ENCODE assay signal across 13 mouse cellular contexts in genomic region chr19:40247268-40247666, GRCm38 (mm10). TPM values are rescaled to one million over a fixed set of nuclear protein-coding genes. Genes with fewer than 3 reads are reported as not detected.
DNase-seq lines count a peak whose midpoint lies in the region; ATAC-seq and TF ChIP-seq lines count a peak whose summit lies in the region.
"Had no signal": no experiment of that assay in that cellular context is flagged by ENCODE, and none has a peak within 500 bp of the region (broad histone marks: within the 10 kb centered on the region; RNA-seq: fewer than 3 reads in every experiment).

No protein-coding gene starts in this region.

- peaks cover 13% of the 10 kb centered on the region for H3K4me1 ChIP-seq in midbrain, embryonic 10.5 days
- H3K4me1 ChIP-seq in midbrain, embryonic 14.5 days (ENCODE audit: control insufficient read depth, insufficient read depth, low read length), result no peaks in the 10 kb centered on the region
- peaks cover 14% of the 10 kb centered on the region for H3K4me1 ChIP-seq in heart, embryonic 16.5 days (ENCODE audit: control insufficient read depth, insufficient read depth, low read length)
- no peaks in the 10 kb centered on the region; the same call in 1 of the 2 replicates for H3K4me1 ChIP-seq in stomach, postnatal 0 days (replicated peaks; ENCODE audit: control insufficient read depth, insufficient read depth)
- H3K4me1 ChIP-seq in neural tube, embryonic 15.5 days, result no peaks in the 10 kb centered on the region
- H3K4me1 ChIP-seq: embryonic facial prominence, embryonic 12.5 days; kidney, embryonic 15.5 days had no signal

- H3K36me3 ChIP-seq in midbrain, embryonic 10.5 days, result peaks cover 13% of the 10 kb centered on the region; the same call in 1 of the 2 replicates
- no peaks in the 10 kb centered on the region for H3K36me3 ChIP-seq in midbrain, embryonic 14.5 days (ENCODE audit: control insufficient read depth, insufficient read depth, low read length)
- H3K36me3 ChIP-seq in heart, embryonic 16.5 days (ENCODE audit: control insufficient read depth, insufficient read depth), result peaks cover 11% of the 10 kb centered on the region
- peaks cover 2% of the 10 kb centered on the region for H3K36me3 ChIP-seq in stomach, postnatal 0 days (ENCODE audit: control insufficient read depth, insufficient read depth, low read length)
- no peaks in the 10 kb centered on the region for H3K36me3 ChIP-seq in neural tube, embryonic 15.5 days
- H3K36me3 ChIP-seq: embryonic facial prominence, embryonic 12.5 days; kidney, embryonic 15.5 days had no signal

- no peak for DNase-seq in gastrocnemius, adult 2 months
- DNase-seq in gastrocnemius, postnatal 36 days, result no peak
- no peak for DNase-seq in midbrain, embryonic 10.5 days (ENCODE audit: low spot score)
- no peak for DNase-seq in midbrain, embryonic 14.5 days
- peak; percentile 23 for DNase-seq in stomach, postnatal 0 days (ENCODE audit: low spot score)
- DNase-seq in frontal cortex, postnatal 10 days (ENCODE audit: low spot score in 2 of 2), result no peak
- DNase-seq: adrenal gland, postnatal 14 days; layer of hippocampus, postnatal 36 days; spleen, adult 18-20 months had no signal

- no peak overlapping the region for H3K9ac ChIP-seq in midbrain, embryonic 14.5 days (replicated peaks; ENCODE audit: low read length)
- H3K9ac ChIP-seq in heart, embryonic 16.5 days (ENCODE audit: low read length), result no peak overlapping the region
- no peak overlapping the region for H3K9ac ChIP-seq in stomach, postnatal 0 days (ENCODE audit: low read length)
- no peak overlapping the region for H3K9ac ChIP-seq in neural tube, embryonic 15.5 days (replicated peaks)
- H3K9ac ChIP-seq: embryonic facial prominence, embryonic 12.5 days; kidney, embryonic 15.5 days had no signal

- no peaks in the 10 kb centered on the region for H3K9me3 ChIP-seq in midbrain, embryonic 10.5 days (replicated peaks)
- no peaks in the 10 kb centered on the region for H3K9me3 ChIP-seq in midbrain, embryonic 14.5 days (ENCODE audit: control insufficient read depth, low read length)
- H3K9me3 ChIP-seq in heart, embryonic 16.5 days (replicated peaks; ENCODE audit: control insufficient read depth, low read length), result no peaks in the 10 kb centered on the region
- H3K9me3 ChIP-seq in stomach, postnatal 0 days (ENCODE audit: control insufficient read depth, low read length), result no peaks in the 10 kb centered on the region
- no peaks in the 10 kb centered on the region for H3K9me3 ChIP-seq in neural tube, embryonic 15.5 days (replicated peaks)
- H3K9me3 ChIP-seq: embryonic facial prominence, embryonic 12.5 days; kidney, embryonic 15.5 days had no signal

- peak overlapping the region; percentile 78 for H3K27ac ChIP-seq in gastrocnemius, adult 2 months
- H3K27ac ChIP-seq in midbrain, embryonic 10.5 days (replicated peaks), result peak overlapping the region; percentile 47
- no peak overlapping the region for H3K27ac ChIP-seq in midbrain, embryonic 14.5 days (replicated peaks; ENCODE audit: low read depth, low read length)
- no peak overlapping the region; the same call in 1 of the 2 replicates for H3K27ac ChIP-seq in heart, embryonic 16.5 days (ENCODE audit: low read length)
- H3K27ac ChIP-seq in stomach, postnatal 0 days (replicated peaks), result no peak overlapping the region
- H3K27ac ChIP-seq in neural tube, embryonic 15.5 days (replicated peaks), result no peak overlapping the region
- H3K27ac ChIP-seq: embryonic facial prominence, embryonic 12.5 days; kidney, embryonic 15.5 days had no signal

- H3K4me3 ChIP-seq in gastrocnemius, adult 2 months, result no peak overlapping the region
- no peak overlapping the region for H3K4me3 ChIP-seq in midbrain, embryonic 10.5 days
- no peak overlapping the region for H3K4me3 ChIP-seq in midbrain, embryonic 14.5 days (replicated peaks; ENCODE audit: low read depth, low read length)
- no peak overlapping the region for H3K4me3 ChIP-seq in heart, embryonic 16.5 days (ENCODE audit: low read length)
- no peak overlapping the region for H3K4me3 ChIP-seq in stomach, postnatal 0 days (ENCODE audit: low read depth, low read length)
- H3K4me3 ChIP-seq in neural tube, embryonic 15.5 days (replicated peaks), result no peak overlapping the region
- H3K4me3 ChIP-seq: embryonic facial prominence, embryonic 12.5 days; kidney, embryonic 15.5 days had no signal

- TF ChIP-seq CTCF in gastrocnemius, adult 2 months (IDR thresholded peaks at IDR 0.05), result no peak
- no peak for TF ChIP-seq CTCF in stomach, postnatal 0 days (IDR thresholded peaks at IDR 0.05; ENCODE audit: low read depth)

- no peak for ATAC-seq in midbrain, embryonic 14.5 days (ENCODE audit: low FRiP score, low TSS enrichment)
- ATAC-seq in heart, embryonic 16.5 days (replicated peaks; ENCODE audit: extremely low read depth, insufficient read depth, low FRiP score), result peak; percentile 53; the same call in 1 of the 2 replicates
- peak; percentile 92 for ATAC-seq in stomach, postnatal 0 days (ENCODE audit: low FRiP score, low TSS enrichment)
- no peak for ATAC-seq in neural tube, embryonic 15.5 days (ENCODE audit: low FRiP score)

- no peak overlapping the region for H3K4me2 ChIP-seq in midbrain, embryonic 14.5 days (ENCODE audit: low read length)
- H3K4me2 ChIP-seq in heart, embryonic 16.5 days (ENCODE audit: low read depth, low read length), result no peak overlapping the region
- H3K4me2 ChIP-seq in stomach, postnatal 0 days (replicated peaks; ENCODE audit: low read depth), result no peak overlapping the region
- no peak overlapping the region for H3K4me2 ChIP-seq in neural tube, embryonic 15.5 days
- H3K4me2 ChIP-seq: embryonic facial prominence, embryonic 12.5 days; kidney, embryonic 15.5 days had no signal

- H3K27me3 ChIP-seq in midbrain, embryonic 10.5 days (ENCODE audit: low read depth, poor library complexity, severe bottlenecking), result no peaks in the 10 kb centered on the region
- no peaks in the 10 kb centered on the region for H3K27me3 ChIP-seq in midbrain, embryonic 14.5 days (ENCODE audit: control insufficient read depth, insufficient read depth, low read length)
- H3K27me3 ChIP-seq in heart, embryonic 16.5 days (ENCODE audit: control insufficient read depth, insufficient read depth, low read length), result no peaks in the 10 kb centered on the region
- H3K27me3 ChIP-seq in stomach, postnatal 0 days (ENCODE audit: control insufficient read depth, insufficient read depth, low read length), result no peaks in the 10 kb centered on the region
- no peaks in the 10 kb centered on the region for H3K27me3 ChIP-seq in neural tube, embryonic 15.5 days (replicated peaks)
- H3K27me3 ChIP-seq: embryonic facial prominence, embryonic 12.5 days; kidney, embryonic 15.5 days had no signal

- 45% methylated on average over 5 of the region's 5 CpGs for WGBS in midbrain, embryonic 10.5 days
- WGBS in midbrain, embryonic 14.5 days, result 37% methylated on average over 5 of the region's 5 CpGs
- 42% methylated on average over 5 of the region's 5 CpGs for WGBS in heart, embryonic 16.5 days
- 20% methylated on average over 5 of the region's 5 CpGs for WGBS in stomach, postnatal 0 days
- 63% methylated on average over 5 of the region's 5 CpGs for WGBS in neural tube, embryonic 15.5 days

- peak; percentile 65 for TF ChIP-seq EP300 in stomach, postnatal 0 days (optimal IDR thresholded peaks at IDR 0.05)

- intact Hi-C loops in gastrocnemius, adult 2 months (cut with DNase I), result no loop called here
- intact Hi-C loops in gastrocnemius, postnatal 36 days (cut with DNase I), result no loop called here

RNA-seq across cellular contexts. Expression of gene Pdlim1, which starts 24.4 kb away (rescaled TPM):
- 100 to 1,000 TPM in 1 of 2 experiments, 10 to 100 TPM in 1; 70.8 to 292 TPM for total RNA-seq in gastrocnemius, adult 2 months (2021)
- 100 to 1,000 TPM in 1 of 2 experiments, 10 to 100 TPM in 1; 83.7 to 139 TPM for total RNA-seq in gastrocnemius, postnatal 36 days (2021)
- 97.3 and 109 TPM in 2 replicates for polyA plus RNA-seq in midbrain, embryonic 10.5 days (2016; fragmentation: Nextera tagmentation; extraction: Ambion mirVana)
- polyA plus RNA-seq in midbrain, embryonic 14.5 days (2014; fragmentation: Nextera tagmentation; extraction: Ambion mirVana), result 4.8 and 12.7 TPM in 2 replicates
- polyA plus RNA-seq in heart, embryonic 16.5 days (2015; fragmentation: Nextera tagmentation; extraction: Ambion mirVana), result 267 and 270 TPM in 2 replicates
- 288 and 298 TPM in 2 replicates for polyA plus RNA-seq in stomach, postnatal 0 days (2015; fragmentation: Nextera tagmentation; extraction: Ambion mirVana)
- polyA plus RNA-seq in neural tube, embryonic 15.5 days (2015; fragmentation: Nextera tagmentation; extraction: Ambion mirVana), result 12.8 and 117 TPM in 2 replicates

Comparison
In these comparisons a context has a peak if more than half of its experiments do, and no peak if none do; other contexts are left out.
1. H3K27ac ChIP-seq: peak in gastrocnemius, adult 2 months (single experiment) and midbrain, embryonic 10.5 days (single experiment); none in midbrain, embryonic 14.5 days (single experiment), heart, embryonic 16.5 days (single experiment), stomach, postnatal 0 days (single experiment) and neural tube, embryonic 15.5 days (single experiment).
2. ATAC-seq: peak in heart, embryonic 16.5 days (single experiment) and stomach, postnatal 0 days (single experiment); none in midbrain, embryonic 14.5 days (single experiment) and neural tube, embryonic 15.5 days (single experiment).